Mouse (Mus musculus) brain, embryonic 14.5 days (tissue): ENCODE data around the gene Hdac4.

ENCODE experiments used
- CTCF ChIP-seq: fragments of 200-500 bp; IDR thresholded peaks from 2 replicates; pipeline ENCODE4 v1.5.1; 2012; ENCODE audit warnings: inconsistent platforms, mild to moderate bottlenecking, moderate library complexity, borderline replicate concordance; ENCODE audit not compliant: insufficient read depth, insufficient read length; ENCODE audit errors: extremely low read depth
- POLR2A ChIP-seq: fragments of 200-500 bp; IDR thresholded peaks from 2 replicates; pipeline ENCODE4 v1.6.1; 2012; ENCODE audit warnings: mild to moderate bottlenecking, inconsistent platforms, borderline replicate concordance; ENCODE audit not compliant: poor library complexity, insufficient read depth, insufficient read length, severe bottlenecking; ENCODE audit errors: extremely low read depth

GRCm38 (mm10) chr1:92084738-92085137 lies 110.8 kb downstream of the Hdac4 start:
- TF ChIP-seq CTCF (no peak), POLR2A (no peak)
